Mouse (Mus musculus) liver, embryonic 18 days (tissue): ENCODE data around the gene Spdef. TPM values are rescaled to one million over a fixed set of nuclear protein-coding genes. Genes with fewer than 3 reads are reported as not detected.

Experiments
- polyA plus RNA-seq: library from polyadenylated mRNA; depleted of rRNA; stranded (reverse); fragments of >200 nt; gene quantifications from 2 replicates; pipeline ENCODE4 v1.2.3, GENCODE M21; 2012; rRNA removed

The Spdef gene
- 0.04 and 0.05 TPM in 2 replicates for polyA plus RNA-seq

DNA sequence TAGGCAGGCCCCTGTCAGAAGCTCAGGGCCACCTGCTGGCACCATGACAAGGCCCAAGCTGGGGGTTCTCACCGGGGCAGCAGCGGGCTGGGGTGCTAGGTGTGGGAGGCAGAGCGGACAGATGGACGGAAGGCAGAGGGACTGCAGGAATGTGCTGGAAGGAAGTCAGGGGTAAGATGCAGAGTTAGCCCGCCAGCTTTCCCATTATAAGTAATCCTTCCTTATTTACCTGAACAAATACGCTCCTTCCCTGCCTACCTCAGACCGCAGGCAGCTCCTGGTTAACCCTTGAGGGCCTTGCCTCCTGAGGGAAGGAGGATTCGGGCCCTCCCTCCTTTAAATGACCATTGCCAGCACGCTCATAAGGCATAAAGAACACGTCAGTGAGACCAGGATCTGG, at the start of gene Spdef:
Spdef (minus strand) TSS at position 186 of the 400 bp plus-strand sequence.

Other genes starting within 250 kb of the Spdef start
- 0.02 TPM in 1 of 2 replicates, not detected in the other for gene Grm4, start 207.6 kb downstream of the Spdef start, polyA plus RNA-seq
- gene Hmga1, start 172.5 kb downstream of the Spdef start, polyA plus RNA-seq = 79.8 and 88.2 TPM in 2 replicates
- gene AI413582, start 163.2 kb downstream of the Spdef start, polyA plus RNA-seq = 9.3 and 9.6 TPM in 2 replicates
- 18.4 and 21.8 TPM in 2 replicates for gene Nudt3, start 105.5 kb downstream of the Spdef start, polyA plus RNA-seq
- gene RPS10-NUDT3, start 93.7 kb downstream of the Spdef start, polyA plus RNA-seq = not detected in 2 replicates
- 1,025 and 1,543 TPM in 2 replicates for gene Rps10, start 92.3 kb downstream of the Spdef start, polyA plus RNA-seq
- 0.12 and 0.13 TPM in 2 replicates for gene Pacsin1, start 73.4 kb downstream of the Spdef start, polyA plus RNA-seq
- 27.7 and 29.9 TPM in 2 replicates for gene D17Wsu92e, start 91.7 kb upstream of the Spdef start, polyA plus RNA-seq
- 59.6 and 73.4 TPM in 2 replicates for gene Snrpc, start 109.2 kb upstream of the Spdef start, polyA plus RNA-seq
- gene Uhrf1bp1, start 127.5 kb upstream of the Spdef start, polyA plus RNA-seq = 4.3 and 5.4 TPM in 2 replicates
- 7.5 and 9.6 TPM in 2 replicates for gene Anks1, start 180.4 kb upstream of the Spdef start, polyA plus RNA-seq
- 12.1 and 13.3 TPM in 2 replicates for gene Taf11, start 180.9 kb upstream of the Spdef start, polyA plus RNA-seq